10 mouse cellular contexts compared by ENCODE assay signal in genomic region chr16:35140620-35140975, GRCm38 (mm10). TPM values are rescaled to one million over a fixed set of nuclear protein-coding genes. Genes with fewer than 3 reads are reported as not detected.
DNase-seq lines count a peak whose midpoint lies in the region; ATAC-seq and TF ChIP-seq lines count a peak whose summit lies in the region.
"Had no signal": no experiment of that assay in that cellular context is flagged by ENCODE, and none has a peak within 500 bp of the region (broad histone marks: within the 10 kb centered on the region; RNA-seq: fewer than 3 reads in every experiment).

No protein-coding gene starts in this region.

- 35% methylated on average over 7 of the region's 9 CpGs for WGBS in heart, embryonic 14.5 days
- 20% methylated on average over 9 of the region's 9 CpGs for WGBS in forebrain, embryonic 15.5 days
- 24% methylated on average over 9 of the region's 9 CpGs for WGBS in midbrain, embryonic 14.5 days
- WGBS in liver, postnatal 0 days (ENCODE audit: insufficient replicate concordance) = 60% methylated on average over 9 of the region's 9 CpGs

- no peak overlapping the region for H3K4me3 ChIP-seq in heart, embryonic 14.5 days (ENCODE audit: control insufficient read depth in 1 of 2, insufficient read depth in 1 of 2, low read depth in 1 of 2, low read length in 2 of 2)
- H3K4me3 ChIP-seq in forebrain, embryonic 15.5 days = no peak overlapping the region
- no peak overlapping the region for H3K4me3 ChIP-seq in midbrain, embryonic 14.5 days (replicated peaks; ENCODE audit: low read depth, low read length)
- no peak overlapping the region for H3K4me3 ChIP-seq in liver, postnatal 0 days (ENCODE audit: low read depth, low read length)
- H3K4me3 ChIP-seq: limb, embryonic 15.5 days had no signal

- intact Hi-C loops in left cerebral cortex, postnatal 36 days (cut with DNase I) = no loop called here

- DNase-seq in heart, adult 9 months (ENCODE audit: low spot score in 2 of 2) = no peak
- peak; percentile 53 for DNase-seq in embryo, embryonic 11 days
- peak; percentile 63 for DNase-seq in midbrain, embryonic 14.5 days
- DNase-seq in right cerebral cortex, postnatal 36 days (ENCODE audit: low spot score in 2 of 2) = no peak
- DNase-seq in left cerebral cortex, postnatal 36 days (ENCODE audit: low spot score in 2 of 2) = no peak
- no peak for DNase-seq in liver, postnatal 0 days

- no peak for ATAC-seq in heart, embryonic 14.5 days (ENCODE audit: insufficient number of reproducible peaks, insufficient read depth, low FRiP score, low read depth)
- ATAC-seq in forebrain, embryonic 15.5 days (replicated peaks) = no peak
- no peak; the same call in 1 of the 2 replicates for ATAC-seq in midbrain, embryonic 14.5 days (ENCODE audit: low FRiP score, low TSS enrichment)
- ATAC-seq in liver, postnatal 0 days = no peak
- ATAC-seq: Patski had no signal

- 0 out of 2 replicates have a peak overlapping the region, but pooled peaks have one; percentile 17 for H3K9ac ChIP-seq in heart, embryonic 14.5 days (ENCODE audit: low read length)
- H3K9ac ChIP-seq in forebrain, embryonic 15.5 days (replicated peaks) = no peak overlapping the region
- H3K9ac ChIP-seq in midbrain, embryonic 14.5 days (replicated peaks; ENCODE audit: low read length) = no peak overlapping the region; the same call in 1 of the 2 replicates
- no peak overlapping the region for H3K9ac ChIP-seq in liver, postnatal 0 days (replicated peaks)
- H3K9ac ChIP-seq: limb, embryonic 15.5 days had no signal

- no peak for TF ChIP-seq CTCF in liver, postnatal 0 days (IDR thresholded peaks at IDR 0.05; ENCODE audit: low read depth)

- H3K4me1 ChIP-seq in heart, embryonic 14.5 days (ENCODE audit: control insufficient read depth in 2 of 2, insufficient read depth in 2 of 2, low read length in 2 of 2) = peaks cover 9 to 11% of the 10 kb centered on the region in 2 experiments
- peaks cover 20% of the 10 kb centered on the region for H3K4me1 ChIP-seq in forebrain, embryonic 15.5 days
- peaks cover 19% of the 10 kb centered on the region for H3K4me1 ChIP-seq in midbrain, embryonic 14.5 days (ENCODE audit: control insufficient read depth, insufficient read depth, low read length)
- H3K4me1 ChIP-seq in liver, postnatal 0 days (ENCODE audit: insufficient read depth) = no peaks in the 10 kb centered on the region

- H3K27me3 ChIP-seq in heart, embryonic 14.5 days (ENCODE audit: control insufficient read depth, insufficient read depth, low read length) = no peaks in the 10 kb centered on the region
- H3K27me3 ChIP-seq in forebrain, embryonic 15.5 days = no peaks in the 10 kb centered on the region
- H3K27me3 ChIP-seq in midbrain, embryonic 14.5 days (ENCODE audit: control insufficient read depth, insufficient read depth, low read length) = no peaks in the 10 kb centered on the region
- H3K27me3 ChIP-seq in liver, postnatal 0 days (ENCODE audit: insufficient read depth, low read length) = no peaks in the 10 kb centered on the region
- H3K27me3 ChIP-seq: limb, embryonic 15.5 days had no signal

- peak overlapping the region; percentile 22 for H3K4me2 ChIP-seq in heart, embryonic 14.5 days (ENCODE audit: low read length)
- peak overlapping the region; percentile 12; the same call in 1 of the 2 replicates for H3K4me2 ChIP-seq in forebrain, embryonic 15.5 days (replicated peaks)
- peak overlapping the region; percentile 42 for H3K4me2 ChIP-seq in midbrain, embryonic 14.5 days (ENCODE audit: low read length)
- no peak overlapping the region for H3K4me2 ChIP-seq in liver, postnatal 0 days (ENCODE audit: low read depth, low read length)
- H3K4me2 ChIP-seq: limb, embryonic 15.5 days had no signal

- H3K36me3 ChIP-seq in heart, embryonic 14.5 days (ENCODE audit: control insufficient read depth, insufficient read depth, low read length) = no peaks in the 10 kb centered on the region
- H3K36me3 ChIP-seq in forebrain, embryonic 15.5 days = no peaks in the 10 kb centered on the region
- no peaks in the 10 kb centered on the region for H3K36me3 ChIP-seq in midbrain, embryonic 14.5 days (ENCODE audit: control insufficient read depth, insufficient read depth, low read length)
- H3K36me3 ChIP-seq in liver, postnatal 0 days (replicated peaks; ENCODE audit: insufficient read depth, low read length) = no peaks in the 10 kb centered on the region
- H3K36me3 ChIP-seq: limb, embryonic 15.5 days had no signal

- H3K9me3 ChIP-seq in heart, embryonic 14.5 days (ENCODE audit: control insufficient read depth, low read length) = no peaks in the 10 kb centered on the region
- H3K9me3 ChIP-seq in forebrain, embryonic 15.5 days = no peaks in the 10 kb centered on the region
- no peaks in the 10 kb centered on the region for H3K9me3 ChIP-seq in midbrain, embryonic 14.5 days (ENCODE audit: control insufficient read depth, low read length)
- no peaks in the 10 kb centered on the region for H3K9me3 ChIP-seq in liver, postnatal 0 days (ENCODE audit: low read length)
- H3K9me3 ChIP-seq: limb, embryonic 15.5 days had no signal

- TF ChIP-seq EP300 in liver, postnatal 0 days (IDR thresholded peaks at IDR 0.05; ENCODE audit: low read depth) = no peak

- H3K27ac ChIP-seq in heart, embryonic 14.5 days (replicated peaks in 1 of 2; ENCODE audit: control insufficient read depth in 1 of 2, insufficient read depth in 1 of 2, low read depth in 2 of 2, low read length in 2 of 2) = 0 out of 4 replicates have a peak overlapping the region, but pooled peaks of 1 of the 2 experiments have one; percentile 4
- peak overlapping the region; percentile 60; the same call in 1 of the 2 replicates for H3K27ac ChIP-seq in forebrain, embryonic 15.5 days (replicated peaks)
- peak overlapping the region; percentile 77 for H3K27ac ChIP-seq in midbrain, embryonic 14.5 days (replicated peaks; ENCODE audit: low read depth, low read length)
- H3K27ac ChIP-seq in liver, postnatal 0 days (ENCODE audit: low read depth) = no peak overlapping the region
- H3K27ac ChIP-seq: limb, embryonic 15.5 days had no signal

RNA-seq across cellular contexts. Expression of gene Adcy5, which starts 14.1 kb away (rescaled TPM):
- polyA plus RNA-seq in heart, embryonic 14.5 days (2014; fragmentation: Nextera tagmentation; extraction: Ambion mirVana) = 11.4 and 12.2 TPM in 2 replicates
- polyA plus RNA-seq in forebrain, embryonic 15.5 days (2015; fragmentation: Nextera tagmentation; extraction: Ambion mirVana) = 5.4 and 5.6 TPM in 2 replicates
- polyA plus RNA-seq in midbrain, embryonic 14.5 days (2014; fragmentation: Nextera tagmentation; extraction: Ambion mirVana) = 8.4 and 8.7 TPM in 2 replicates
- total RNA-seq in left cerebral cortex, postnatal 36 days (2021) = 100 to 1,000 TPM; 123 to 144 TPM
- polyA plus RNA-seq in liver, postnatal 0 days (2015; fragmentation: Nextera tagmentation; extraction: Ambion mirVana) = 0.28 and 0.39 TPM in 2 replicates

Comparison
In these comparisons a context has a peak if more than half of its experiments do, and no peak if none do; other contexts are left out.
1. DNase-seq: peak in embryo, embryonic 11 days (single experiment) and midbrain, embryonic 14.5 days (single experiment); none in heart, adult 9 months (0 of 2), right cerebral cortex, postnatal 36 days (0 of 2), left cerebral cortex, postnatal 36 days (0 of 2) and liver, postnatal 0 days (single experiment).